ENCODE assay signal across 11 mouse cellular contexts in the genomic region with DNA sequence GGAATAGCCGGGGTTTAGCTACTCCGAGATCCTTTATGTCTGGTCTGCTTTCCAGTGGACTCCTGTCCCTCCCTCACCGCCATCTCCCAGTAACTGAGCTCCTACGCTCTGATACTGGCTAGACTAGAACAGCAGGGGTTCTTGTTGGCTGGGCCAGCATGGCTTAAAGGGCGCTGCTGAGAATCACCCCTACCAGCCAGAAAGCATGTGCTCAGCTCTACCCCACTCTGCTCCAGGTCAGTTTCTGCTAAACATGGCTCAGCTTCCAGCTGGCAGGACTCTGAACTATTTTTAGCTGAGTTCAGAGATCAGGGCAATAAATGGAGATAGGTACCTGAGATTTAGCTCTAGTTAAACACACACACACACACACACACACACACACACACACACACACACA. TPM values are rescaled to one million over a fixed set of nuclear protein-coding genes. Genes with fewer than 3 reads are reported as not detected.
DNase-seq lines count a peak whose midpoint lies in the region; ATAC-seq lines count a peak whose summit lies in the region.
"Had no signal": no experiment of that assay in that cellular context is flagged by ENCODE, and none has a peak within 500 bp of the region (broad histone marks: within the 10 kb centered on the region; RNA-seq: fewer than 3 reads in every experiment).

No protein-coding gene starts in this region.

- no peaks in the 10 kb centered on the region for H3K4me1 ChIP-seq in intestine, embryonic 14.5 days (replicated peaks; ENCODE audit: control insufficient read depth, insufficient read depth, low read length)
- no peaks in the 10 kb centered on the region for H3K4me1 ChIP-seq in forebrain, embryonic 11.5 days (replicated peaks; ENCODE audit: control insufficient read depth, insufficient read depth, low read length)
- H3K4me1 ChIP-seq: embryonic facial prominence, embryonic 15.5 days; megakaryocyte, embryonic 14.5 days had no signal

- peak overlapping the region; percentile 47; the same call in 1 of the 2 replicates for H3K27ac ChIP-seq in intestine, embryonic 14.5 days (ENCODE audit: low read depth)
- no peak overlapping the region for H3K27ac ChIP-seq in forebrain, embryonic 11.5 days (ENCODE audit: low read depth, low read length)
- H3K27ac ChIP-seq: embryonic facial prominence, embryonic 15.5 days had no signal

- H3K36me3 ChIP-seq in intestine, embryonic 14.5 days (ENCODE audit: control insufficient read depth, insufficient read depth, low read length) = no peaks in the 10 kb centered on the region
- no peaks in the 10 kb centered on the region for H3K36me3 ChIP-seq in forebrain, embryonic 11.5 days (ENCODE audit: control insufficient read depth, insufficient read depth, low read length)
- H3K36me3 ChIP-seq: embryonic facial prominence, embryonic 15.5 days; G1E had no signal

- H3K9ac ChIP-seq in intestine, embryonic 14.5 days (ENCODE audit: low read length) = no peak overlapping the region
- no peak overlapping the region for H3K9ac ChIP-seq in forebrain, embryonic 11.5 days (ENCODE audit: low read length)
- H3K9ac ChIP-seq: embryonic facial prominence, embryonic 15.5 days had no signal

- DNase-seq in brain, adult 2 months (ENCODE audit: low read depth, low spot score) = peak; percentile 90
- peak; percentile 55 for DNase-seq in cerebellum, adult 11 months
- DNase-seq in heart, adult 11 months = peak; percentile 96
- no peak for DNase-seq in intestine, embryonic 14.5 days (ENCODE audit: low spot score)
- DNase-seq in forebrain, embryonic 11.5 days (ENCODE audit: low spot score) = no peak
- DNase-seq in layer of hippocampus, postnatal 25 days (ENCODE audit: extremely low spot score in 1 of 2, low spot score in 1 of 2) = no peak
- no peak for DNase-seq in T-cell, adult 2 months (ENCODE audit: low spot score)
- DNase-seq in neural tube, embryonic 10.5 days (ENCODE audit: extremely low spot score, low spot score) = no peak

- no peaks in the 10 kb centered on the region for H3K27me3 ChIP-seq in intestine, embryonic 14.5 days (replicated peaks; ENCODE audit: control insufficient read depth, insufficient read depth, low read length)
- H3K27me3 ChIP-seq in forebrain, embryonic 11.5 days (ENCODE audit: control insufficient read depth, insufficient read depth, low read length) = no peaks in the 10 kb centered on the region
- H3K27me3 ChIP-seq: embryonic facial prominence, embryonic 15.5 days had no signal

- peak; percentile 75 for ATAC-seq in intestine, embryonic 14.5 days (replicated peaks; ENCODE audit: low FRiP score, low TSS enrichment, low read depth)
- no peak for ATAC-seq in forebrain, embryonic 11.5 days (replicated peaks; ENCODE audit: low FRiP score)

- 51% methylated on average over 5 of the region's 5 CpGs for WGBS in intestine, embryonic 14.5 days
- WGBS in forebrain, embryonic 11.5 days = 51% methylated on average over 5 of the region's 5 CpGs

- H3K4me2 ChIP-seq in intestine, embryonic 14.5 days (ENCODE audit: low read length) = no peak overlapping the region
- no peak overlapping the region for H3K4me2 ChIP-seq in forebrain, embryonic 11.5 days (ENCODE audit: low read depth, low read length, severe bottlenecking)
- H3K4me2 ChIP-seq: embryonic facial prominence, embryonic 15.5 days had no signal

- H3K4me3 ChIP-seq in intestine, embryonic 14.5 days (ENCODE audit: low read depth, low read length) = no peak overlapping the region
- H3K4me3 ChIP-seq in forebrain, embryonic 11.5 days (ENCODE audit: low read depth, low read length) = no peak overlapping the region
- H3K4me3 ChIP-seq: embryonic facial prominence, embryonic 15.5 days; megakaryocyte, embryonic 14.5 days had no signal

- H3K9me3 ChIP-seq in intestine, embryonic 14.5 days (ENCODE audit: control insufficient read depth, low read length) = no peaks in the 10 kb centered on the region
- no peaks in the 10 kb centered on the region for H3K9me3 ChIP-seq in forebrain, embryonic 11.5 days (ENCODE audit: control insufficient read depth, low read length)
- H3K9me3 ChIP-seq: embryonic facial prominence, embryonic 15.5 days; G1E; megakaryocyte, embryonic 14.5 days had no signal

RNA-seq across cellular contexts. Expression of a gene that starts 12.2 kb away (rescaled TPM):
- polyA plus RNA-seq in intestine, embryonic 14.5 days (2014; fragmentation: Nextera tagmentation; extraction: Ambion mirVana) = 239 and 264 TPM in 2 replicates
- polyA plus RNA-seq in forebrain, embryonic 11.5 days (2014; fragmentation: Nextera tagmentation; extraction: Ambion mirVana) = 204 and 220 TPM in 2 replicates
- 100 to 1,000 TPM; 390 to 468 TPM for total RNA-seq in layer of hippocampus, postnatal 25 days (2021)

Comparison
In these comparisons a context has a peak if more than half of its experiments do, and no peak if none do; other contexts are left out.
1. DNase-seq: peak in brain, adult 2 months (single experiment), cerebellum, adult 11 months (single experiment) and heart, adult 11 months (single experiment); none in intestine, embryonic 14.5 days (single experiment), forebrain, embryonic 11.5 days (single experiment), layer of hippocampus, postnatal 25 days (0 of 2), T-cell, adult 2 months (single experiment) and neural tube, embryonic 10.5 days (single experiment).